Mouse (Mus musculus) heart, postnatal 0 days (tissue): ENCODE results near the gene Rrp36.

Experiments used
- CTCF ChIP-seq: IDR thresholded peaks from 2 replicates; pipeline ENCODE4 v1.5.1; 2016; ENCODE audit warnings: antibody characterized with exemption, control low read depth, low read depth
- EP300 ChIP-seq: IDR thresholded peaks from 2 replicates; pipeline ENCODE4 v1.6.1; 2016; ENCODE audit warnings: antibody characterized with exemption, low read depth

GRCm38 (mm10) chr17:46712442-46712841 is 38.3 kb upstream of the Rrp36 start:
- TF ChIP-seq EP300 (no peak), CTCF (no peak)
